In genomic region chr10:79921572-79921971, GRCm38 (mm10) we compare ENCODE assay signal across 8 mouse cellular contexts. TPM values are rescaled to one million over a fixed set of nuclear protein-coding genes. Genes with fewer than 3 reads are reported as not detected.
A peak's percentile ranks its signal among the peaks of the same experiment; 100 is the strongest.
DNase-seq lines count a peak whose midpoint lies in the region; ATAC-seq and TF ChIP-seq lines count a peak whose summit lies in the region.

No protein-coding gene starts in this region.

- 1% methylated on average over 34 of the region's 34 CpGs for WGBS in heart, embryonic 13.5 days
- WGBS in heart, adult 2 months, result 9% methylated on average over 34 of the region's 34 CpGs
- 2% methylated on average over 34 of the region's 34 CpGs for WGBS in hindbrain, embryonic 10.5 days
- under 1% methylated on average over 34 of the region's 34 CpGs for WGBS in midbrain, embryonic 12.5 days

- no peak for TF ChIP-seq EP300 in heart, adult 2 months (IDR thresholded peaks at IDR 0.05; ENCODE audit: insufficient read depth, low read depth, low read length)

- no peak for DNase-seq in heart, adult 2 months
- peak; percentile 72 for DNase-seq in ZHBTc4 (ENCODE audit: low read depth, low spot score)
- no peak for DNase-seq in hindbrain, embryonic 10.5 days (ENCODE audit: low spot score)
- DNase-seq in B cell, adult 2 months, result no peak
- no peak for DNase-seq in ovary, postnatal 10 days (ENCODE audit: low spot score)
- no peak for DNase-seq in right cerebral cortex, postnatal 36 days (ENCODE audit: low spot score in 2 of 2)

- ATAC-seq in heart, embryonic 13.5 days (ENCODE audit: extremely low read depth, insufficient number of reproducible peaks, low FRiP score, low TSS enrichment), result no peak
- ATAC-seq in midbrain, embryonic 12.5 days (ENCODE audit: low FRiP score, low read depth), result no peak

- intact Hi-C loops in heart, adult 2 months (cut with DNase I), result no loop called here

- no peak overlapping the region for H3K27ac ChIP-seq in heart, embryonic 13.5 days (replicated peaks)
- H3K27ac ChIP-seq in heart, adult 2 months, result no peak overlapping the region
- H3K27ac ChIP-seq in hindbrain, embryonic 10.5 days, result no peak overlapping the region
- H3K27ac ChIP-seq in midbrain, embryonic 12.5 days (replicated peaks), result no peak overlapping the region

- H3K9ac ChIP-seq in heart, embryonic 13.5 days, result peak overlapping the region; percentile 68
- no peak overlapping the region for H3K9ac ChIP-seq in heart, adult 2 months (ENCODE audit: low read depth, low read length)
- 0 out of 2 replicates have a peak overlapping the region, but pooled peaks have one; percentile 15 for H3K9ac ChIP-seq in midbrain, embryonic 12.5 days (replicated peaks)

- TF ChIP-seq CTCF in heart, adult 2 months (IDR thresholded peaks at IDR 0.05), result no peak

- peak overlapping the region; percentile 45 for H3K4me3 ChIP-seq in heart, embryonic 13.5 days
- H3K4me3 ChIP-seq in heart, adult 2 months, result no peak overlapping the region
- H3K4me3 ChIP-seq in hindbrain, embryonic 10.5 days, result peak overlapping the region; percentile 44
- H3K4me3 ChIP-seq in midbrain, embryonic 12.5 days, result peak overlapping the region; percentile 27

- H3K4me1 ChIP-seq in heart, embryonic 13.5 days, result peaks cover 47% of the 10 kb centered on the region
- H3K4me1 ChIP-seq in heart, adult 2 months (ENCODE audit: control insufficient read depth, insufficient read depth, low read length), result peaks cover 3% of the 10 kb centered on the region
- peaks cover 62% of the 10 kb centered on the region for H3K4me1 ChIP-seq in hindbrain, embryonic 10.5 days (replicated peaks)
- peaks cover 48% of the 10 kb centered on the region for H3K4me1 ChIP-seq in midbrain, embryonic 12.5 days

- H3K36me3 ChIP-seq in heart, embryonic 13.5 days, result no peaks in the 10 kb centered on the region
- no peaks in the 10 kb centered on the region for H3K36me3 ChIP-seq in heart, adult 2 months (ENCODE audit: control insufficient read depth, insufficient read depth, low read length)
- H3K36me3 ChIP-seq in hindbrain, embryonic 10.5 days, result no peaks in the 10 kb centered on the region
- no peaks in the 10 kb centered on the region for H3K36me3 ChIP-seq in midbrain, embryonic 12.5 days

- no peaks in the 10 kb centered on the region for H3K9me3 ChIP-seq in heart, embryonic 13.5 days
- H3K9me3 ChIP-seq in hindbrain, embryonic 10.5 days, result no peaks in the 10 kb centered on the region
- H3K9me3 ChIP-seq in midbrain, embryonic 12.5 days, result no peaks in the 10 kb centered on the region

- no peaks in the 10 kb centered on the region for H3K79me2 ChIP-seq in heart, adult 2 months (replicated peaks; ENCODE audit: control insufficient read depth, insufficient read depth, low read length)

- H3K4me2 ChIP-seq in heart, embryonic 13.5 days, result peak overlapping the region; percentile 68
- H3K4me2 ChIP-seq in midbrain, embryonic 12.5 days (replicated peaks), result peak overlapping the region; percentile 42

- H3K27me3 ChIP-seq in heart, embryonic 13.5 days (replicated peaks), result peaks cover 70% of the 10 kb centered on the region
- H3K27me3 ChIP-seq in heart, adult 2 months (ENCODE audit: control insufficient read depth, insufficient read depth, low read length), result peaks cover 17% of the 10 kb centered on the region
- peaks cover 84% of the 10 kb centered on the region for H3K27me3 ChIP-seq in hindbrain, embryonic 10.5 days (ENCODE audit: insufficient read depth, poor library complexity, severe bottlenecking)
- peaks cover 77% of the 10 kb centered on the region for H3K27me3 ChIP-seq in midbrain, embryonic 12.5 days

- no peak for TF ChIP-seq POLR2A in heart, adult 2 months (IDR thresholded peaks at IDR 0.05; ENCODE audit: insufficient read depth, low read depth, low read length)

RNA-seq across cellular contexts. Expression of gene R3hdm4, which starts 0.6 kb away (rescaled TPM):
- 95.6 and 100 TPM in 2 replicates for polyA plus RNA-seq in heart, embryonic 13.5 days (2015; fragmentation: Nextera tagmentation; extraction: Ambion mirVana)
- total RNA-seq in heart, adult 2 months (2021), result 10 to 100 TPM; 82.4 to 85.6 TPM
- polyA plus RNA-seq in heart, adult 2 months (2012; rRNA removed), result 119 and 123 TPM in 2 replicates
- 130 and 152 TPM in 2 replicates for polyA plus RNA-seq in hindbrain, embryonic 10.5 days (2016; fragmentation: Nextera tagmentation; extraction: Ambion mirVana)
- 157 and 167 TPM in 2 replicates for polyA plus RNA-seq in midbrain, embryonic 12.5 days (2016; fragmentation: Nextera tagmentation; extraction: Ambion mirVana)

RNA-seq across cellular contexts. Expression of gene Kiss1r, which starts 4.8 kb away (rescaled TPM):
- polyA plus RNA-seq in heart, embryonic 13.5 days (2015; fragmentation: Nextera tagmentation; extraction: Ambion mirVana), result 0.60 and 0.67 TPM in 2 replicates
- total RNA-seq in heart, adult 2 months (2021), result under 1 TPM; 0.10 to 0.25 TPM
- 0.79 and 1.5 TPM in 2 replicates for polyA plus RNA-seq in heart, adult 2 months (2012; rRNA removed)
- 0.72 and 0.80 TPM in 2 replicates for polyA plus RNA-seq in hindbrain, embryonic 10.5 days (2016; fragmentation: Nextera tagmentation; extraction: Ambion mirVana)
- polyA plus RNA-seq in midbrain, embryonic 12.5 days (2016; fragmentation: Nextera tagmentation; extraction: Ambion mirVana), result 1.4 and 1.5 TPM in 2 replicates

RNA-seq across cellular contexts. Expression of gene Arid3a, which starts 5.3 kb away (rescaled TPM):
- polyA plus RNA-seq in heart, embryonic 13.5 days (2015; fragmentation: Nextera tagmentation; extraction: Ambion mirVana), result 3.4 and 4.2 TPM in 2 replicates
- 1 to 10 TPM; 1.3 to 1.5 TPM for total RNA-seq in heart, adult 2 months (2021)
- 0.88 and 1.7 TPM in 2 replicates for polyA plus RNA-seq in heart, adult 2 months (2012; rRNA removed)
- 11.1 and 15.0 TPM in 2 replicates for polyA plus RNA-seq in hindbrain, embryonic 10.5 days (2016; fragmentation: Nextera tagmentation; extraction: Ambion mirVana)
- 4.0 and 5.6 TPM in 2 replicates for polyA plus RNA-seq in midbrain, embryonic 12.5 days (2016; fragmentation: Nextera tagmentation; extraction: Ambion mirVana)

RNA-seq across cellular contexts. Expression of gene Gm26602, which starts 10.9 kb away (rescaled TPM):
- 1.7 TPM in 1 of 2 replicates, not detected in the other for polyA plus RNA-seq in heart, embryonic 13.5 days (2015; fragmentation: Nextera tagmentation; extraction: Ambion mirVana)
- total RNA-seq in heart, adult 2 months (2021), result not detected
- polyA plus RNA-seq in heart, adult 2 months (2012; rRNA removed), result not detected in 2 replicates
- 2.6 and 4.5 TPM in 2 replicates for polyA plus RNA-seq in hindbrain, embryonic 10.5 days (2016; fragmentation: Nextera tagmentation; extraction: Ambion mirVana)
- polyA plus RNA-seq in midbrain, embryonic 12.5 days (2016; fragmentation: Nextera tagmentation; extraction: Ambion mirVana), result 27.9 and 34.2 TPM in 2 replicates

RNA-seq across cellular contexts. Expression of gene Med16, which starts 12.8 kb away (rescaled TPM):
- polyA plus RNA-seq in heart, embryonic 13.5 days (2015; fragmentation: Nextera tagmentation; extraction: Ambion mirVana), result 41.8 and 42.1 TPM in 2 replicates
- total RNA-seq in heart, adult 2 months (2021), result 10 to 100 TPM; 40.8 to 54.1 TPM
- polyA plus RNA-seq in heart, adult 2 months (2012; rRNA removed), result 54.9 and 62.4 TPM in 2 replicates
- polyA plus RNA-seq in hindbrain, embryonic 10.5 days (2016; fragmentation: Nextera tagmentation; extraction: Ambion mirVana), result 68.3 and 77.3 TPM in 2 replicates
- polyA plus RNA-seq in midbrain, embryonic 12.5 days (2016; fragmentation: Nextera tagmentation; extraction: Ambion mirVana), result 65.4 and 68.4 TPM in 2 replicates
